Mouse (Mus musculus) intestine, embryonic 16.5 days (tissue): ENCODE data around the gene Anks1. TPM values are rescaled to one million over a fixed set of nuclear protein-coding genes. Genes with fewer than 3 reads are reported as not detected.
A peak's percentile ranks its signal among the peaks of the same experiment; 100 is the strongest.

Source experiments
- ATAC-seq: fragments of 200-750 bp; cut with Nextera tagmentation; 2 replicates; pipeline ENCODE4 v1.8.0; 2017; ENCODE audit warnings: moderate TSS enrichment, moderate library complexity
- H3K27ac ChIP-seq: fragments of 300-500 bp; sonication (generic); 2 replicates; pipeline ENCODE4 v1.5.1; 2014; ENCODE audit warnings: mild to moderate bottlenecking, low read length
- H3K27me3 ChIP-seq: fragments of 300-500 bp; sonication (generic); replicated peaks from 2 replicates; pipeline ENCODE4 v1.6.1; 2014; ENCODE audit warnings: low read length, control low read depth, mixed read lengths; ENCODE audit not compliant: control insufficient read depth, insufficient read depth
- H3K36me3 ChIP-seq: fragments of 300-500 bp; sonication (generic); 2 replicates; pipeline ENCODE4 v1.6.1; 2014; ENCODE audit warnings: low read length, control low read depth; ENCODE audit not compliant: control insufficient read depth, insufficient read depth
- H3K4me1 ChIP-seq: fragments of 300-500 bp; sonication (generic); 2 replicates; pipeline ENCODE4 v1.6.1; 2014; ENCODE audit warnings: low read length, control low read depth, mixed read lengths; ENCODE audit not compliant: control insufficient read depth, insufficient read depth
- H3K4me2 ChIP-seq: fragments of 300-500 bp; sonication (generic); 2 replicates; pipeline ENCODE4 v1.6.1; 2014; ENCODE audit warnings: low read depth, low read length, control low read depth
- H3K4me3 ChIP-seq: fragments of 300-500 bp; sonication (generic); 2 replicates; pipeline ENCODE4 v1.5.1; 2014; ENCODE audit warnings: mild to moderate bottlenecking, low read length
- H3K9ac ChIP-seq: fragments of 300-500 bp; sonication (generic); 2 replicates; pipeline ENCODE4 v1.6.1; 2014; ENCODE audit warnings: low read depth, low read length
- H3K9me3 ChIP-seq: fragments of 300-500 bp; sonication (generic); 2 replicates; pipeline ENCODE4 v1.6.1; 2016; ENCODE audit warnings: low read length, control low read depth; ENCODE audit not compliant: control insufficient read depth
- WGBS: fragments of 180-500 bp; shearing (Covaris S2); extraction: QIAGEN DNeasy Blood & Tissue Kit; methylation state at CpG from one replicate; pipeline ENCODE4 v1.1.7; 2014; 5-methylcytosine and 5-hydroxymethylcytosine counted together
- polyA plus RNA-seq: library from polyadenylated mRNA; unstranded; fragments of >200 nt; fragmentation: Nextera tagmentation; extraction: Ambion mirVana; gene quantifications from 2 replicates; pipeline ENCODE4 v1.2.1, GENCODE M21; 2015

Gene Anks1
- polyA plus RNA-seq, 1 experiment from 2014 or later, result 10.0 TPM

DNA sequence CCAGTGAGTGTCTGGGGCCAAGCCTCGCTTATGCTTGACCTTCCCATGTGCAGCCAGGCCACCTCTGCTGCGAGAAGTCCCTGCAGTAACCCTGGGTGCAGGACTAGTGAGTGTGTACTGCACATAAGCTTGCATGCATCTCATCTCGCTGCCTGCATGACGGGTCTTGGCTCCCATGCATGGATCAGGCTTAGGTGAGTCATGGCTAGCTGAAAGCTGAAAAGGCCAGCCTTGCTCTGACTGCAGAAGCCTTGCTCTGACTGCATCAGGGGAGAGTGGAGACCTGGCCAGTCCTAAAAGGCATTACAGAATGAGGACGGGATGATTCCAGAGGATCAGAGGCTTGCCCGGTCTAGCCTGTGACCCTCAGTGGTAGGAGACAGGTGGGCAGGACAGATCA, 118.1 kb downstream of the Anks1 start:
- Histone ChIP-seq H3K36me3 (no peaks in the 10 kb centered on the region), H3K9me3 (no peaks in the 10 kb centered on the region), H3K27me3 (no peaks in the 10 kb centered on the region), H3K4me1 (peaks cover 44% of the 10 kb centered on the region), H3K9ac (no peak overlapping the region), H3K4me2 (no peak overlapping the region), H3K27ac (no peak overlapping the region), H3K4me3 (no peak overlapping the region)
- whole genome bisulfite sequencing, result 92% methylated on average over 6 of the region's 6 CpGs
- no peak for ATAC-seq

DNA sequence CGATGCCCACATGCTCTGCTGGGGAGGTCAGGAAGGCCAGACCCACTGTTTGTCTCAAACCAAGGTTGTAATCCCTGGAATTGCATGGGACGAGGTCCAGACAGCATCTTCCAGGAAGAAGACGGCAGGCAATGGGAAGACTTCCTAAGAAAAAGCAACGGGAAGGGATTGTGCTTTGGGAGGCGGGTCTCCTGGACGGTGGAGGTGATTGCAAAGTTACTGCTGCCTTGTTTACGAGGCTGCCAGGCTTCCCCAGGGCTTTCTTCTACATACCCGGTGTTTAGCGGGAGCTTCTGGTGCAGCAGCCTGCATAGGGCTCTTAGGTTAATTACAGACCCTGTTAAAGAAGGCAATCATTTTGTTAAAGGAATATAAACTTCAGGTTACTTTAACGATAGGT, 119.1 kb downstream of the Anks1 start:
- ATAC-seq, result no peak
- Histone ChIP-seq H3K4me1 (peaks cover 38% of the 10 kb centered on the region), H3K36me3 (no peaks in the 10 kb centered on the region), H3K9ac (no peak overlapping the region), H3K9me3 (no peaks in the 10 kb centered on the region), H3K4me2 (no peak overlapping the region), H3K27ac (no peak overlapping the region), H3K27me3 (no peaks in the 10 kb centered on the region), H3K4me3 (no peak overlapping the region)
- WGBS, result 61% methylated on average over 10 of the region's 10 CpGs

DNA sequence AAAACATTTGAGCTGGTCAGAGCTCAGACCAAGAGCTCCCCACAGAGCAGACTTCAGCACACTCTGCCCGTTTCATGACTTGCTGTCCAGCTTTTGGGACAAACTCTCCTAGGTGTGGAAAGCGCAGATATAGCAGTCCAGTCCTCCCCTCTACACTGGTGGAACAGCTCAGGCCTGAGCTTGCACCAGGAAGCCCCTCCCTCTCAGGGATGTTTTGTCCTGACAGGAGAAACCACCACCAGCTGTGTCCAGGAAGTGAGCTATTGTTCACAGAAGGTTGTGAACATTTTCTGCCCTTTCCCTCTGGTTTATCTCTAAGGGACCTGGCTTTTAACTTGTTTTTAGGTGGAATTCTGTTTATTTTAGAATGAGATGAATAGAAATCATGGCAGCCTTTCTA, 120.2 kb downstream of the Anks1 start:
- no peak overlapping the region for H3K4me3 ChIP-seq
- H3K4me1 ChIP-seq, result peaks cover 29% of the 10 kb centered on the region
- no peak overlapping the region for H3K4me2 ChIP-seq
- H3K9ac ChIP-seq, result no peak overlapping the region
- H3K27ac ChIP-seq, result 0 out of 2 replicates have a peak overlapping the region, but pooled peaks have one; percentile 12
- no peaks in the 10 kb centered on the region for H3K36me3 ChIP-seq
- no peak for ATAC-seq
- H3K9me3 ChIP-seq, result no peaks in the 10 kb centered on the region
- no peaks in the 10 kb centered on the region for H3K27me3 ChIP-seq
- WGBS, result 78% methylated on average over 2 of the region's 2 CpGs

DNA sequence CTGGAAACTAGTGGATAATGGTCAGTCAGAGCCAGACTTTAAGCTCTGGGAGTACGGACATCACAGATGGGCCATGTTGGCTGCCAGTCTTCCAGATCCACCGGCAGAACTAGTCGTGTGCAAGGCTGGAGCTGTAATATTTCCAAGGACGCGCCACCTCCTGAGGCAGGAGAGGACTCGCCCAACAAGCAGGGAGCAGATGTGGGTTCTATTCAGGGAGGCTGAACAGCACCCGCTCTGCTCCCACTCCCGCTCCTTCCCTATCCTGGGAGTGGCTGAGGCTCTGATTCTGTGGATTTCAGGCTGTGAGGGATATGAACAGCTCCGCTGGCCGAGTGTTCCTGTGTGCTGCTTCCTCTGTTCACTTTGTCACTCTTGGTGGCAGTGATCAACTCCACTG, 121.3 kb downstream of the Anks1 start:
- H3K36me3 ChIP-seq, result no peaks in the 10 kb centered on the region
- no peak overlapping the region for H3K9ac ChIP-seq
- H3K4me1 ChIP-seq, result peaks cover 18% of the 10 kb centered on the region
- WGBS, result 85% methylated on average over 10 of the region's 10 CpGs
- no peaks in the 10 kb centered on the region for H3K9me3 ChIP-seq
- no peak for ATAC-seq
- no peak overlapping the region for H3K4me2 ChIP-seq
- H3K27ac ChIP-seq, result no peak overlapping the region
- no peak overlapping the region for H3K4me3 ChIP-seq
- H3K27me3 ChIP-seq, result no peaks in the 10 kb centered on the region

DNA sequence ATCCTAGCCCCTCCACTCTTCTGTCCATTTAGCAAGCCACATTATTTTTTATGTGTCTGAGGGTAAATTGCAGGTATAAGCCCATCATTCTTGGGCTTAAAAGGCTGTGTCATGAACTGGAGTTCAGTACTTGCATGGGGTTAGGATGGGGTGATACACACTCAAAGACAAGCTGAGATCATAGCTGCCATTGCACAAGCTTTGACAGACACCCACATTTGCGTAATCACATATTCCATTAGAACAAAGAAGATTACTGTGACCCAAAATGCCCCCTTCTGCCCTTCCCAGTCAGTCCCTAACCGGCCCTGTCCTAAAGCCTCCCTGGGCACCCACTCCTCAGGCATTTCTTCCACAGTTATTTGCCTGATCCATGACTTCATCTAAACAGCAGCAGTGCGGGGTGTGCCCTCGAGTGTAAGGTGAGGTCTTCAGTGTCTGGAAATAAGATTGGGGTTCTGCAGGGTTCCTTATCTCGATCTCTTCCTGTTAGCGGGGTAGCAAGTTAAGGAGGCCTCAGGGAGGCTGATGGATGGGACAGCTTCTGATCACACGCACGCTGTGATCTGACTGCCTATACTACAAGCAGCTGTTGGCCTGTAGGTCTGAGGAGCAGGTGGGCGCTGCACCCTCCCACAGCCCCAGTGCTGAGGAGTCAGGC, 122.3 kb downstream of the Anks1 start:
- no peak overlapping the region for H3K9ac ChIP-seq
- no peak overlapping the region for H3K27ac ChIP-seq
- no peak overlapping the region for H3K4me3 ChIP-seq
- H3K9me3 ChIP-seq, result no peaks in the 10 kb centered on the region
- no peak for ATAC-seq
- H3K36me3 ChIP-seq, result no peaks in the 10 kb centered on the region
- H3K27me3 ChIP-seq, result no peaks in the 10 kb centered on the region
- no peak overlapping the region for H3K4me2 ChIP-seq
- H3K4me1 ChIP-seq, result peaks cover 8% of the 10 kb centered on the region
- 54% methylated on average over 9 of the region's 9 CpGs for WGBS

DNA sequence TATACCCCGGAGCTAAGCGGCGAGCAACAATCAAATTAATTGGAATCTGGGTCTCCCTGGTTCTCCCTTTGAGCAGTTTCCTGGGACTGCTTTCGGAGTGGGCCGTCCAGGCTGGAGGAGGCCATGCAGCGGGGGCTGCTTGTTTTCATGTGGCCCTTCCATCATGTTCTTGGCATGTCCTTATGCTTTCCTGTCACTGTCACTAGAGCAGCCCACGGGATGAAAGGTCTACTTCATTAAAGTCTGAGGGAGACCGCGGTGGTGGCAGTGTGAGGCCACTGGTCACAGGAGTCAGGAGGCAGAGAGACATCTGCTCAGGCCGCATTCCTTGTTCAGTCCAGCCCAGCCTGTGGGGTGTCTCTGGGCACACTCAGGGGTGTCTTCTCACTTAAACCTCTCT, 123.1 kb downstream of the Anks1 start:
- Histone ChIP-seq H3K4me1 (0 out of 2 replicates have a peak, but pooled peaks cover 2% of the 10 kb centered on the region), H3K27me3 (no peaks in the 10 kb centered on the region), H3K36me3 (no peaks in the 10 kb centered on the region), H3K27ac (no peak overlapping the region), H3K4me3 (no peak overlapping the region), H3K9ac (no peak overlapping the region), H3K9me3 (no peaks in the 10 kb centered on the region), H3K4me2 (no peak overlapping the region)
- WGBS, result 81% methylated on average over 10 of the region's 10 CpGs
- ATAC-seq, result no peak

DNA sequence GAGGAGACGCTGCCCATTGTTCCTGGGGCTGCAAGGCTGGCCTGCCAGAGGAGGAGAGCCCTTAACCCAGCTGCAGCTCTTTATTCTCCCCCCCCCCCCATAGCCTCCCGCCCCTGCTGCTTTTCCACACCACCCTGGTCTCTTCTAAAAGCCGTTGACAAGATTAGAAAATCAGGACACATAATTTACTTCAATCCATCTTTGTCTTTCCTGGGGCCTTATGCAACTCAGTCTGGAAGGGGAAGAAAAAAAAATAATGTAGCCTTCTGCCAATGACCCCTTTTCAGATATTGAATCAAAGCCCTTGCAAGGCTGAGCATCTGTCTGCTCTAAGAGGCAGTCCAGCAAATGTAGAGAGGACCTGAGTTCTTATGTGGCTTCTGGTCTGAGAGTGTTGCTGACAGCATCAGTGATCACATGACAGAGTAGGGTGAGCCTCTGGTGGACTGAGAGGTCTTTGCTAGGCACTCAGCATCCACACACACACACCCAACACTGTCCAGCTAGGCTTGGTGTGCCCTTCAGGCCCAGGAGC, 124.0 kb downstream of the Anks1 start:
- Histone ChIP-seq H3K9me3 (no peaks in the 10 kb centered on the region), H3K27me3 (no peaks in the 10 kb centered on the region), H3K4me1 (no peaks in the 10 kb centered on the region), H3K4me3 (no peak overlapping the region), H3K36me3 (no peaks in the 10 kb centered on the region), H3K4me2 (no peak overlapping the region), H3K27ac (no peak overlapping the region), H3K9ac (no peak overlapping the region)
- no peak for ATAC-seq
- WGBS, result 66% methylated on average over 3 of the region's 3 CpGs

DNA sequence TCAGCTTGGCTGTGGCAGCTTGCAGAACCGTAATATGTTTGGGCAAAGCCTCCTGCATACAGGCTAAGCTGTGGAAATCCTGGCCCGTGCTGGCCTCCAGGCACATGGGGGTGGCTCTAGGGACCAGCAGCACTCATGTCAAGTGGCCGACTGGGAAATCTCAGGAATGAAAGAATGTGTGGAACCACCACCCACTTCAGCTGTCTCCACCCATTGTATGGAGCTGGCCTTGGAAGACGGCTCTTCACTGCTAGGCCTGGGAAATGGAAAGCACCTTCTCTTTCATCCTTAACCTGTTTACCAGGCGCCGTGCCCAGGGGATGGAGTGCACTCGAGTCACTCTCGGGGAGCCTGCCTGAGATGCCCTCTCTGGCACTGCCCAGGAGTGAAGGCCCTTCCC, 125.9 kb downstream of the Anks1 start:
- Histone ChIP-seq H3K27me3 (no peaks in the 10 kb centered on the region), H3K27ac (no peak overlapping the region), H3K9me3 (no peaks in the 10 kb centered on the region), H3K36me3 (no peaks in the 10 kb centered on the region), H3K4me1 (no peaks in the 10 kb centered on the region), H3K4me2 (no peak overlapping the region), H3K9ac (no peak overlapping the region), H3K4me3 (no peak overlapping the region)
- ATAC-seq, result 0 out of 2 replicates have a peak, but pooled peaks have one; percentile 20
- WGBS, result 65% methylated on average over 8 of the region's 8 CpGs

DNA sequence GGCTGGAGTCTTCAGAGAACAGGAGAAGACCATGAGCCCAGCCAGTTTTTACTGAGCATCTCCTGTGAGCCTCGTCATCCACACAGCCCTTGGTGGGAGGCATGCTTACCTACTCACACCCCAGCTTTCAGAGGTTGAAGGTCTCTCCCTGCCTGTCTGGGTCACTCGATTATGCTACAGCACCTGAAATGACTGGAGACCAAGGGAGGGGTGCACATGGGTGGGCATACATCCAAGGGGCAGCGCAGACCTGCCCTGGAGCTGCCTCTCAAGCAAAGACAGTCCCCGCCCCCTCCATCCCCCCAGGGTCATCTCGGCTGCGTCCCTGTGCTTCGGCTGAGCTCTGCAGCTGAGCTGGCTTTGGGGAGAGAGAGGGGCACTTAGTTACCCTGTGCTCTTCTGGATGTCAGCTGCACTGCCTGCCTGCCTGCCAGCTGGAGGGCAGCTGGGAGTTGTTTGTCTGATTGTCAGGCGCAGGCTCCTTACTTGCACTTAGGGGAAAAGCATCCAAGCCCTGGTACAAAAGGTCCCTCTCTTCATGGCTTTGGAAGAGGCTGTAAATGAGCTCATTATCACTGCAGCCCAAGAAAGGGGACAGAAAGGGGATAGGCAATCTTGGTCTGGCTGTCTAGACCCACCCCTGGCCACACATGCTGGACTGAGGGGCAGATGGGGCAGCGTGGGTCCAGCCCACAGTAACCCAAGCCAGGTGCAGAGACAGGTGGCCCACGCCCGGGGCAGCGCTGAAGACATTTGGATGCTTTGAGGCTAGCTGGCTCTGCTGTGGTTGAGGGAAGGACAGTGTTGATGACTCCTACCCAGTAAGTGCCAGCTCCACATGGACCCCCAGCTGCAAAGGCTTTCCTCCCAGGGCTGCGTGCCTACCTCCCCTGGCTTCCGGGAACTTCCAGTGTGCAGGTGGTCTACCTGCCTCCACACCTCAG, 128.0 kb downstream of the Anks1 start:
- Histone ChIP-seq H3K36me3 (peaks cover 2% of the 10 kb centered on the region; the same call in 1 of the 2 replicates), H3K4me2 (no peak overlapping the region), H3K9me3 (no peaks in the 10 kb centered on the region), H3K4me1 (no peaks in the 10 kb centered on the region), H3K4me3 (no peak overlapping the region), H3K27ac (peak overlapping the region; percentile 43; the same call in 1 of the 2 replicates), H3K9ac (no peak overlapping the region), H3K27me3 (no peaks in the 10 kb centered on the region)
- WGBS, result 65% methylated on average over 14 of the region's 14 CpGs
- ATAC-seq, result no peak
